Mouse (Mus musculus): Measurements from ENCODE around the gene Glb1l2.

Glb1l2 gene

DNA sequence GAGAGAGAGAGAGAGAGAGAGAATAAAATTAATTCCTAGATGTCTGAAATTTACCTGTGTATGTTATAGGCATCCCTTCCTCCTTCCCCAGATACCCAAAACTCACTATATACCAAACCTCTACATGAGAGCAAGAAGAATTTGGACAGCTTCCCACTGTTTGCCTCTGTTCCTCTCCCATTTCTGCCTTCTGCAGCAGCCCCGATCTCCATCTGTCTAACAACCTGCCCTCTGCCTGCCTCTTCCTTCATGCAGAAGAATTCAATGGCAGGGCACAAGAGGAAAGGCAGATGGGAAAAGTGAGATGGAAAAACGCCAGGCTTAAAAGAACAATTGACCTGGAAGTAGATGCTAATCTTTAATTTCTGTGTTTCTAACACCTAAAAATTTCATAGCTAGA is 77.7 kb downstream of the Glb1l2 start:
- in situ Hi-C loops (cut with MboI) = no loop called here

GRCm38 (mm10) chr9:26727445-26727844 is 78.8 kb downstream of the Glb1l2 start:
- in situ Hi-C loops (cut with MboI) = no loop called here

DNA sequence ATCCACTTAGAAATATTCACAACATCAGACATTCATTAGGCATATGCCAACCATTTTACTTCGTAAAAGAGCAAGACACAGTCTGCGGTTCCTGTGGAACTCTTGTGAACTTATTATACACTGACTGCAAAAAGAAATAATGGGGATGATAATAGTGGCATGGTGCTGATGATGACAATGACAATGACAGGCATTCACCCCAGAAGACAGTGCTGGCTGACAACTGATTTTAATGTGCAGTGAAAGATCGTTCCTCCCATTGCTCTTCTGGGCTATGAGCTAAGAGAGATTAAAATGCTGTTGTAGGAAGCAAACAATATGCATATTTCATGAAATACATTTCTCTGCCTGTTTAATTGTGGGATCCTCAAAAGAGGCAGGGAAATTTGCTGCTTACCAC is 80.6 kb downstream of the Glb1l2 start:
- in situ Hi-C loops (cut with MboI) = no loop called here

DNA sequence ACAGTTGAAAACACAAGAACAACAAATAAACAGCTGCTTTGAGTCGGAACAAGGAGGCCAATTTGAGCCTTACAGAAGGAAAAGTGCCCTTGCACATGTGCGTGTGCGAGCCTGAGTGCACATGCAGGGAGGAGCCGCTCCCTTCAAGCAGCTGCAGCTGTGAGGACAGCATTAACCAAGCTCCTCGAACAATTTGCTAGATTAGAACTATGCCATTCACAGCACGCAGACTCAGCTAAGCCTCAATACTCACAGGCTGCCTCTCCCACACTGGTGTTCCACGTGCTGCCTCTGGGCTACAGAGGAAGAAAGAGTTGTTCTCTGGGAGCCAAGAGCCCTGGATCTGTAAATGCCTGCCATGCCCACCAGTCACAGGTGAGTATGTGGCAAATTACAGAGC is 84.5 kb downstream of the Glb1l2 start:
- in situ Hi-C loops (cut with MboI) = no loop called here

GRCm38 (mm10) chr9:26718388-26718787 is 87.9 kb downstream of the Glb1l2 start:
- in situ Hi-C loops (cut with MboI) = no loop called here
